Mouse (Mus musculus) cerebellum, postnatal 14 days (tissue): ENCODE results near the gene Cnst.

Experiments used
- DNase-seq, 2 experiments: peaks; one replicate each; pipeline ENCODE4 v3.0.0; 2021; ENCODE audit warnings: mixed read lengths in 2 of 2

Cnst gene

GRCm38 (mm10) chr1:179649324-179649723, 103.2 kb downstream of the Cnst start:
- no peak for DNase-seq

- no peak for DNase-seq
Observed at GRCm38 (mm10) chr1:179650284-179650683, 104.1 kb downstream of the Cnst start.

GRCm38 (mm10) chr1:179651224-179651623, 105.1 kb downstream of the Cnst start:
- DNase-seq, result no peak

- no peak for DNase-seq
Observed at GRCm38 (mm10) chr1:179663065-179663464, 116.9 kb downstream of the Cnst start.

- no peak for DNase-seq
Observed at GRCm38 (mm10) chr1:179664309-179664930, 118.2 kb downstream of the Cnst start.

- DNase-seq, result no peak
Observed at GRCm38 (mm10) chr1:179666971-179667370, 120.8 kb downstream of the Cnst start.

GRCm38 (mm10) chr1:179667450-179667849, 121.3 kb downstream of the Cnst start:
- DNase-seq, result no peak

- DNase-seq, result peak; percentile 88 to 90
Observed at GRCm38 (mm10) chr1:179668013-179668805, 122.0 kb downstream of the Cnst start, which contains the start of gene Sccpdh. Sccpdh (plus strand) TSS chr1:179668210.

GRCm38 (mm10) chr1:179668836-179669537, 122.8 kb downstream of the Cnst start:
- DNase-seq, result peak in 1 of 2 experiments; percentile 30

GRCm38 (mm10) chr1:179674355-179674754, 128.2 kb downstream of the Cnst start:
- no peak for DNase-seq

GRCm38 (mm10) chr1:179677031-179677430, 130.9 kb downstream of the Cnst start:
- no peak for DNase-seq
